Mouse (Mus musculus) forelimb bud, embryonic 11.5 days (tissue): ENCODE data around the gene Adat2.

Source experiments
- DNase-seq: peaks from one replicate; pipeline ENCODE4 v3.0.0-alpha.2; 2012; ENCODE audit warnings: low read depth, low spot score

Adat2 gene

DNA sequence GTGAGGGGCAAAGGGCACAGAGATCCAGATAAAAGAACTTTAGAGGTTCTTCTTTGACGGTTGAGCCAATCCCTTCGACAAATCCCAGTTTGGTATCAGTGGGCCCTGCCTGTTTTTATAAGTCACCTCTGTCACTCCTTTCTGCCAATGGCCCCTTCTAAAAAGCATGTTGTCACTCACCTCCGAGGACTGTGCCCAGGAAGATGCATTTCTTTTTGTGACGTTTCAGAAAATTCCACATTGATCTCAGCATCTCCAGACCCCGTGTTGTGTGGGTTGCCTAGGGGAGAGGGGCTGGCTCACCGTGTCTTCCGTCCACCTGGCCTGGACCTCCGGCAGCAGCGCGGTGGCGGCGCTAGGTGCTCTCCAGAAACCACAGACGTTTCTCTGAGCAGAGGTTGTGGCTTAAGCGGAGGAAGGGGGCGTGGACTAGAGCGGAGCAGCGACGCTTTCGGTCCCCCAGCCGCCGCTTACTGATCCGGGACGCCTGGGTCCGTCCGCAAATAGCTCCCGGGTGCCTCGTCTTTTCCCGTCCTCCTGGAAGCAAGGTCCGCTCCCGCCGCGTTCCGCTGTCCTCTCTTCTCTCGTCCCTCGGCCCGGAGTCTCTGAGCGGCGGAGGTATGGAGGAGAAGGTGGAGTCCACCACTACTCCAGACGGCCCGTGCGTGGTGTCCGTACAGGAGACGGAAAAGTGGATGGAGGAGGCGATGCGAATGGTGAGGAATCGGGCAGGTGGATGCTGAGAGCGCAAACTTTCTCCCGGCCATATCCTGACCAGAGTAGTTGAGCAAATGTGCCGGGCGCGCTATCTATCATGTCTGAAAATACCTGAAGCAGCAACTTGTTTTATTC, at the start of gene Adat2, which contains the start of gene Pex3:
Adat2 (plus strand) TSS at position 249 of the 852 bp plus-strand sequence.
Pex3 (minus strand) TSS at position 497 of the 852 bp plus-strand sequence.
- peak; percentile 89 for DNase-seq

DNA sequence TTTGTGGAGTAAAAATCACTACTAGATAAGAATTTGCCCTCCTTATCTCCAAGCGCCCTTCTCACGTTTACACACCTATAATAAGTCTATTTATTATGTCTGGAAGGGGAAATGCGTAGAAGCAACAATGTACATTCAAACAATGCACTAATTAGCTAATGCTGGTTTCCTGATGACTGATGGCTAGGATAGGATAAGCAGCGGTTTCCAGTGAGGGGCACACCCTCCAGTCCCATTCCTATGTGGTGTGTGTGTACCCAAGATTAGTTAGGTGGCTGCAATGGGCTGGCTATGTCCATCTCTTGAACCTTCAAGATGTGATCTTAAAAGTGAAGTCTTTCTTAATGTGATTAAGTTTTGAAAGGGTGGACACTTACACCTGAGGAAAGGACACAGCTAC, 30.8 kb upstream of the Adat2 start:
- DNase-seq = no peak

DNA sequence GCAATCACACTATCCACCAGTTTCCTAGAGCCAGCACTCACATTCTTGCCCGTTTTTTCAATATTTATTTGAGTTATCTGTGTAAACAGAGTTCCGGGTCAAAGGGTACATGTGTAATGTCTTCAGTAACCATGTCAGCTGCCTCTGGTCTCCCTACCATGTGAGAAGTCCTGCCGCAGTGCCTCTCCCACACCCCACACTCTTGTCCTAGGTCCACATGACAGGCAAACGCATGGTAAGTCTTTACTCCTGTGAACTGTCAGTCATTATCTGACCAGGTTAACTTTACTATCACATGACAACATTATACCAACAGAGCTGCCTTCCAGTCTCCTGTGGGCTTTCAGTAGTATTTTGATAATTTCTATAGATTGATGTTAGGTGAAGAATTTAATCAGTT, 24.5 kb upstream of the Adat2 start:
- DNase-seq = no peak

DNA sequence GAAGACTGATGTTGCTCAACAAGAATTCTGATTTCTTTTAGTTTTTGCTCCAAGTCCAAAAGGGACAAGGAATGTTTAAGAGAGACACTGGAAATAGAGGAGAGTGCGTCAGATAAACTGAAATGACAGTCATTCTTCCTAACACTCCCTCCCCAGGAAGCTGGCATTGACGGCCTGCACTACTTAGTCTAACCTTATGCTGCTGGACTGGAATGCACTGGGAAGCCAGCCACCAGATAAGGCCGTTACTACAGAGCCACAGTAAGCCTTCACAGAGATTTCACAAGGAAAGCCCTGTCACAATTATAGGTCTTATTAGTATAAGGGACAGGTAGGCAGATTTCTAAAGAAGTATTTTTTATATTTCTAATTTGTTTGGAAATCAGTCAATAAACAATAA, 17.9 kb upstream of the Adat2 start:
- no peak for DNase-seq

DNA sequence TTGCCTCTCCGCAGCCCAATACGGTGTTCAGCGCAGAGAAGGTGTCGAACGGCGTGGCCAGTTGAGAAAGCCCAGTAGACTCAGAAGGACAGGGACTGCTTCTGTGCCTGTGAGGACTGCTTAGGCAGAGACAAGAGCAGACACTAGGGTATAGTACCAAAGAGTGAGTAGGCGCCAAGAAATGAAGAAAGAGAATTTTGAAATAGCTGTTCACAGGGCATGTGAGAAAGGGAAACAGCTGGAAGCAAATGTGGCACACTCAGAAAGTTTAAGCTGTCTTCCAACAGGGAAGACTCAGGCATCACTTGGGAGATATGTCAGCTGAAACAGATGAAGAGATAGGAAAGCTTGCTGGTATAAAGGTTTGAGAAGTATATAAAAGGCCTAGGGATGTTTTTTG, 16.0 kb upstream of the Adat2 start:
- DNase-seq = no peak

DNA sequence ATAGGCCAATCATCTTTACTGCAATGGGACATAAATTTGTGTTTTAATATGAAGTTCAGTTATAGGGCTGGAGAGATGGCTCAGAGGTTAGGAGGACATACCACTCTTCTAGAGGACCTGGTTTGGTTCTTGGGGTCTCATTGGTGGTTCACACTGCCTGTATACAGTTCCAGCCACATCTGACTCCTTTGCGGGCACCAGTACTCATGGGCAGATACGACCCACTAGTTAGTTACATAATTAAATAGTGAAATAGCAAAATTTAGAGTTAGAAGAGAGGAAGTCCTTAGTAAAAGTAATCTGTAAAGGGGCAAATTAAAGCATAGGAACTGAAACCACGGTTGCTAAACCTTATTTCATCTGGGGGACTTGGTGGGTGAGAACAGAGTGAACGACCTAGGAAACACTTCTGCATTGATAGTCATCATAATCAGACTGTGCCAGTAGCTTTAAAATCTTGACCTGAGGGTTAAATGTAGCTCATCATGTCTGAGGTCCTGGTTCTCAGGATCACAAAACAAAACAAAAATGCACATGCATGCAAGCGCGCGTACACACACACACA, 12.8 kb upstream of the Adat2 start:
- no peak for DNase-seq

DNA sequence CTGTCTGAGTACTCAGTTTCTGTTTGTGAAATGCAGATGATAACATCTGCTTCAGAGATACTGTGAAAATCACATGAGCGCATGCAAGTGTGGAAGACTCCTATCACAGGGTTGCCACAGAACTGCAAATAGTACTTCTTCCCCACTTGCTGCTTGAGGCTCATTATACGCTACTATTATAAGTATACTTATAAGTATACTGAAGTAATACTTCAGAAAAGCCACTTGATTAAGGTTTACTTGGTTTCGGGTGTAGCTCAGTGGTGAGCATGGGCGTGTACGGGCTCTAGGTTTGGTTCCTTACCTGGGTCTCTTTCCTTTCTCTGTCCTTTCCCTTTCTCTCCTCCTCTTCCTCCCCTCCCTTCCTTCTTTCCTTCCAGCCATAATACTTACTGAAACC, 11.0 kb upstream of the Adat2 start:
- DNase-seq = no peak

DNA sequence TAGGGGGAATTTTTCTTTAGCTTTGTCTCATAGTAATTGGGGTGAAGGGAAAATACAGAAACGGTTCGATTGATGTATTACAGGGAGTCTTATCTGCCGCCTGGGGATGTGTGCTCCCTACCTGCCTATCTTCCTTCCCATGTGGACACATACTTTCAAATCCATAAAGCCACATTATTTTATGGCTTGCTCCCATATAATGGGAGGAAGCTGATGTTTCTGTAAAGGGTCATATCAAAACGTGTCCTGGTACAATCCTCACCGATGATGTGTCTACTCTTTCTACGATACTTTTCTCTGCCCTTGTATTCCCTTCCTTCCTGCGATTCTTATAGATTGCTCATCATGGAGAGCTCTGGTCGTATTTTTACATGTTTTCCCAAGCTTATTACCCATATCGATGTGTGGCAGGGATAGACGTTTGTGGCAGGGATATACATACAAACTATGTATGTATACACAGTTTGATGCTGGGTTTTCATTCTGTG, 848 bp downstream of the Adat2 start:
- DNase-seq = no peak

DNA sequence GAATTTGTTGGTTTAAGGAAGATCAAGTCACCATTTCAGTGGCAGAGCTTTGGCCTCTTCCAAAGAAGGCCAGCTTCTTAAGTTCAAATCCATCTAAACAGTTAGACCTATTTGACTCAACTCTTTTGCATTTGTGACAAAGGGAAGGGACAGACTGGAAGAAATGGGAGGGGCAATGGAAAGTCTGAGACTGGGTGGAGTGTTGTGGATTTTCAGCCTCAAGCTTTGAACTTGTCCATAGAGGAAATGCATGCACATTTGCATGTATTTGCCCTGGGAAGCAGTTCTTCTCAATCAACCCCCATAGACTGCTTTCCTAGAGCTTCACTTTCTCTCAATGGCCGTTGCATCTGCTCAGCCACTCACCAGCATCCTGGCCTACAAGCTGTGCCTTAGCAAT, 1.6 kb downstream of the Adat2 start:
- DNase-seq = no peak

DNA sequence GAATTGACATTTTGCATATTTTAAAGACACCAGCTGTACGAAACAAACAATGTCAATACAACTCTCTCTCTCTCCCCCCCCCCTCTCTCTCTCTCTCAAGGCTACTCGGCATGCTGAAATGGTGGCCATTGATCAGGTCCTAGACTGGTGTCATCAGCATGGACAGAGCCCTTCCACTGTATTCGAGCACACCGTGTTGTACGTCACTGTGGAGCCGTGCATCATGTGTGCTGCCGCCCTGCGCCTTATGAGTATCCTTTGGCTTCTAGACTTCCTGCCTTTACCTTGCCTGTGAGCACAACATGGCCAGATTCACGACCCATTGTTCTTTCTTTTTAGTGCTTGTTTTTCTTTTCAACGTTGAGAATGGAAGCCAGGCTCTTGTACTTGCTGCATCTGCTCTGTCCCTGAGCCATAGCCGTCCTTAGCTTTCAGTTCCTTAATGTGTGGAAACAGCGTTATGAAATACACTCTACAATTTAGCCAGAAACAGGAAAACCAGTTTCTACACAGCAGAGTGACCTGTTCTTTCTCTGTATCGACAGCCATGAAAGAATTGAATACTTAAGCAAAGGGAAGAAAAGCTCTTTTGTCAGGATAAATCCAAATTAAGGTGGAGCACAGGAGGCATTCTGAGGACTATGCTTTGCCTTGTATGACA, 7.5 kb downstream of the Adat2 start:
- DNase-seq = no peak

DNA sequence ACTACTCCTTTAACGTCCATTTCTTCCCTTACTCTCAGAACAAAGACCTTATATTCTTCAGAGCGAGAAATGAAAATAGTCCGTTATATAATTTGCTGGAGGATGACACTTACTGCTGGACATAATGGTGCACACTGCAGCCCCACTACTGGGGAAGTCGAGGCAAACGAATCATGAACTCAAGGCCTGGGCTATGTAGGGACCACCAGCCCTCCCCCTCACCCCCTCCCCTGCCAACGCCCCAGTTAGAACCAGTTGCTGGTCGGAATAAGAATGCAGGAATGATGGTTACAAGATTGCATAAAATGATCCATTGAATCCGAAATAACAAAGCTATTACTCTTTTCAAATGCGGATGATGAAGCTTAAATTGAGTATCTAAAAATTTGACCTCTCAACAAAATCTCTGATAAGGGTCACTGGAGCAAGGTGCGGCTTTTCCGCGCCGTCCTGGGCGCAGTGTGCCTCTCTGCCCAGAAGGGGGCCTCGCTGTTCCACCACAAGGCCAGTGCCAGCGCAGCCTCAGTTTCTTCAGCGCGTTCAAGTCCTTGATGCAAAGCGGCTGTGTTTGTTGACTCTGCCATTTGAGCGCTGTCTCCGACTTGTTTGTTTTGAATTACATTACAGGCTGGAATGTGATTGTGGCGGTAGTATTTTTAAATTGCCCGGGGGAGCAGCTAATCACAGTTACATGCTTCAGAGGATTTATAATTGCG, 11.8 kb downstream of the Adat2 start:
- peak; percentile 71 for DNase-seq

DNA sequence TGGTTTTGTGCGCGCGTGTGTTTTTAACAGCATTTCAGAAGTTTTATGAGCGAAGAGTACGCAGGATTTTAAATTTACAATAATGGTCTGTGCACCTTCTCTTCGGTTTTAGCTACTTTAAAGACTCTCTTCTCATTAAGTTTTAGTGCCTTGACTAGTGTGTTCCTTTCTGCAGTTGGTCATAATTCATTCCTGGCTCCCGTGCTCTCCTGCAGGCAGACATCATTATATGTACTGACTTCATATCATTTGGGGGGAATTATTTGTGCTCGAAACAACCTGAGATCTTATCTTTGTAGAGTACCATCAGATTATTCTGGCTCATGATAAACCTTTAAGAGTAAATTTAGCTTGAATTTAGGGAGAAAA, 12.4 kb downstream of the Adat2 start:
- no peak for DNase-seq

DNA sequence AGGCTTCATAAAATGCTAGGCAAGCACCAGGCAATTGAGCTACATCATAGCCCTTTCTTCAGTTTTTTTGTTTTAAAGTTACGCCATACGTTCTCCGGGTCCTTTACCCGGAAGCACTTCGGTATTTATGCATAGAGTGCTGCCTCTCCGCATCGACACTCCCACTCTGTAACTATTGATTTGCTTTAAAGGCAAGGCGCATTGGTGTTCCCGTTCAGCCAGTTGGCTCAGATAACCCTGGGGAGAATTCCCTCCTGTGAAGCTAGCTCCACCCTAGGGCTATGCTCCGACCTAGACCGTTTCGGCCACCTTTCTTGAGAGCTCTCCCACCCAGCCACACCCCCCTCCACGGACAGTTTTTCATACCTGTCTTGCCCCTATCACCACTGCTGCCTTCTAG, 13.7 kb downstream of the Adat2 start:
- no peak for DNase-seq

DNA sequence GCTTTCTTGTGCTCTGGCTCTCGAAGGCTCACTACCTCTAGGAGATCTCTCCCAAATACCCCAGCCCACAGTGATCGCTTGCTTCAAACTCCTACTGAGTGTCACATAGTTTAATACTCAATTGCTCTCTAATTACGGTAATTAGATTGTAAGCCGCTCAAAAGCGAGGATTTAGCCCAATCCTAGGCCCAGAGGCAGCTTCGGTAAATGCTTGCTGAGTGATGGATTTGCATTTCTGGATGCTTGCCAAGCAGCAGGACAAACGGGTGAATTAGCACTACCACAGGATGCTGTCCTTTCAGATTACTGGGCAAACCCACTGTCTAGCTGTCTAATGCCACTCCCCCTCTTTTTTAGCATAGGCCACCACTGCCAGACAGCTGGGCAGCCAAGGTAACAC, 17.1 kb downstream of the Adat2 start:
- no peak for DNase-seq

DNA sequence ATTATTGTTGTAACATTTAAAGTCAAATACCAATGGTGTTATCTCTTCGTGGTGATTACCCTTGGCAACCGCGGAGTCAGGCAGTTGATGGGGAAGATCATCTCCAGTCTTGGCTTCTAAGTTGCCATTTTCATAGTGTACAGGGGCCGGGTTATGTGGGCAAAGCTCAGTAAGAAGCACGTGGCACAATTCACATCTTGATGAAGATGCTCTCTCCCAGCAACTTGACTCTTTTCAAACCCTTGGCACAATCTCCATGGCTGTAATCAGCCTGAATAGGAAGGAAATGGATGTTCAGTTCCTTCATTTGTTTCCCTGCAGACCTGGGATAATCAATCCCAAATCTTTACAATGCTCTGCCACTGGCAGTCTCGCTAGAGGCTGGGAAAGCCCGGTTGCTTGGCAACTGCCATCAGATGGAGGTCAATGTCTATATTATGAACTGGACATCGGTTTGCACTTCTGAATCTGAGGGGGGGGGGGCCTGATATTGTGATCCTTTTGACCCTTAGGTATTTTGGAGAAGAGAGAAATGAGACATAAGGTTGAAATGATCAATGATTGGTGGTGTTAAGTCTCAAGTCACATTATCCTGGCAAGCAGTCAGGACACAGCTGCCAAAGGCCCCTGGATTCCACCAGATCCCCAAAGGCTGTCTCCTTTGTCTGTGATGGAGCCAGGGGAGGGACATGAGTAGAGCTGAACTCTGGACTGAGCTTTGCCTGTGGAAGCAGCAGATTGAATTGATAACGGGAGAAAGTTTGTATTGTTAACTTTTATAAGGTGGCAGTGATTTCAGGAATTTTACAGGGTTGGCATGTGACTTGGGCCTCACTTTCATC, 18.2 kb downstream of the Adat2 start:
- DNase-seq = no peak

DNA sequence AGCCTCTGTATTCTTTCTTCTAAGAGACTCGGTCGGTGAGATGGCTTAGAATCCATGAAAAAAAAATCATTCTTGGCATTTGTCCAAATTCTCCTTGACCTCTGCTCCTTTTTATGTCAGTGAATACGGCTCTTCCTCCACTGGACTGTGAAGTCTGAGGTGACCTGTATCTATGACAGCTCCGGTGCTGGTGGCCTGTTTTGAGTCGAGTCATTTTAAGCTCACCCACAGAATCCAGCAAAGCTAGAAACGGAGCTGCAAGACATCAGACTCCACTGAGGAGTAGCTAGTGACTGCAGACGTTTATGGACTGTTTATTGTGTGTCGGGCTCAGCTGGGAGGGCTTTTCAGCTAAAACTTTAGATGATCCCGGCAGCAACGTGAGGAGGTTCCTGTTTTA, 19.3 kb downstream of the Adat2 start:
- DNase-seq = peak; percentile 17

DNA sequence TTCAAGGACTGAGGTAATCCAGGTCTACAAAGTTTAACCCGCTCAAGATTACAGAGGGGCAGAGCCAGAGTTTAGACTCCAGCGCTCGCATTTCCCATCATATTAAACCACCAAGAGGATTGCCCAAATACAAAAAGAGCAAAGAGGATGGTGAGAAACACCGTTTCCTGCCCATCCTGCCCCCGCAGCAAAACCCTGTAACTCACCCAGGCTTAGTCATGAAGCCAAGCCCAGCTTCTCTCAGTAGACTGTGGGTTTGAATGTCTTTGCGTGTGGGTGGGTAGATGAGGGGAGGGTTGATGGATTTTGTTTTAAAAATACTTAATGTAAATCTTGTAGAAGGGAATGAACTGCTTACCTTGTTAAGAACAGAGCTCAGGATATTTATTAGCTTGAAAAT, 19.7 kb downstream of the Adat2 start:
- no peak for DNase-seq

DNA sequence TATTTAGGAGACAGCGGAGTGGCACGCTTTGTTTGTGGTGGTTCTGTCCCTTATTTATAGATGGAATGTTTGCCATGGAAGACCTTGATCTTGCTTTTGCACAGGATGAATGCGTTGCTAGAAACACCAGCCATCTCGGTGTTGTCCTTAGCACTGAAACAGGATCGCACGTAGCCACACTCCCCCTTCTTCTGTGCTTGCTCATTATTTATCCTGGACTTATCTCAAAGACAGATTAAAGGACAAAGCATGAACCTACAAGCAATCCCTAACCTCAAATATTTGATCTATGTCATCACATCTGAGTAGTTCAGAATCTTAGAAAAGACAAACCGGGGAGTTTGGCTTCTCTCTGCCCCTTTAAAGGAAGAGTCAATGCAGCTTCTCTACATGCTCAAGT, 24.4 kb downstream of the Adat2 start:
- no peak for DNase-seq

DNA sequence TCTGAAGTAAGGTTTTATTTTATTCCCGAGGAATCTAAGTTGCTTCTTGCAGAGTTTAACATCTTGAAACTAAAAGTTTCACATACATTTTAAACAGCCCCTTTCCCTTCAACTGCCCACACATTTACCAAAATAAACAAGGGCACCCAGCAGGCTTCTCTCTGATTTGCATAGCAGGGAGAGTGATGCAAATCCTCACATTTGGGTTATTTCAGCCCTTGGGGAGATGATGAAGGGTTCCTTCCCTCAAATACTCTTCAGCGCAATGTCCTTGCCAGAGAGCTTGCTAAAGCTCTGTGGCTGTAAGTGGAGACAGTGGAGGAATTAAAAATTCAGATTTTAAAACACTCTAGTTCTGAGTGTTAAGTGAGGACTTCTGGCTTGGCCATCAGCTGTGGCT, 35.2 kb downstream of the Adat2 start:
- DNase-seq = no peak

DNA sequence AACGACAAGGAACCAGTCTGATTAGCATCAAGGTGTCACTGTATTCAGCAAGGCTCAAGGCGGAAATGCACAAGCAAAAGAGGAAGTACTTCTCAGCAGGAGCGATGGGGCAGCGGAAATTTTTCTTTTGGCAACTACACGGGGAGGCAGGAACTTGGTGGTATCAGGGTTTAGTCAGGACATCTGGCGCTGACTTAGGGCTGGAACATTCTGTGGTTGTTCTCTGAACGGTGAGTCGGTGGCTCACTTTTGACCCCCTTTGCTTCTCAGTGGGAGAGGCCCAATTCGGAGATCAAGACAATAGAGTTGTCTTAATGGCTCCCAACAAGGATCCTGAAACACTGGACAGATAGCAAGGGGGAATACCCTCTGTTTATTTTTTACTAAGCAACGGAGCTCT, 39.5 kb downstream of the Adat2 start:
- no peak for DNase-seq

DNA sequence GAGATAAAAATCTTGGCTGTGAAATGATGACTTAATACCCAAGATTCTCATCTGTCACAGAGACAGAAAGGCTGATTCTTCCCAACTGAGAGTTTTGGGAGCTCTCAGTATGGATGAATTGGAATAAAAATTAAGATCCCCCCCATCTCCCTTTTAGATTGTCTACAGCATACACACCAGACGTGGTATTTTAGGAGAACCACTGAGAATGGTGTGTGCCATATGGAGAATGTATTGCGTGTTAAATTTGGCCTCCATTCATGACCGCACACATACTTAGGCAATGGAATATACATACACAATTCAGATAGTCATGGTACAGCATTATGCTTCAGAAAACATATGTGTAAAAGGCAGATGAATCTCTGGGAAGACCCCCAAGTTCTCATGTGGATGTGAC, 40.8 kb downstream of the Adat2 start:
- no peak for DNase-seq
